Mouse (Mus musculus) CD4-positive, CD25-positive, alpha-beta regulatory T cell, adult 2 months (primary cell): ENCODE data around the gene Kcnj10.

Source experiments
- DNase-seq: peaks from one replicate; pipeline ENCODE4 v3.0.0-alpha.2; 2012; ENCODE audit warnings: low read depth, low spot score

Kcnj10 gene

GRCm38 (mm10) chr1:172329616-172330015 lies 11.4 kb upstream of the Kcnj10 start:
- no peak for DNase-seq

GRCm38 (mm10) chr1:172331422-172331947 lies 9.5 kb upstream of the Kcnj10 start:
- DNase-seq, result no peak

GRCm38 (mm10) chr1:172332925-172333324 lies 8.1 kb upstream of the Kcnj10 start:
- no peak for DNase-seq

GRCm38 (mm10) chr1:172333512-172333911 lies 7.5 kb upstream of the Kcnj10 start:
- no peak for DNase-seq

- no peak for DNase-seq
These were observed 5.2 kb upstream of the Kcnj10 start for GRCm38 (mm10) chr1:172335804-172336203.

- DNase-seq, result no peak
These were observed 3.4 kb upstream of the Kcnj10 start for GRCm38 (mm10) chr1:172337411-172338185.

- DNase-seq, result no peak
These were observed 376 bp downstream of the Kcnj10 start for GRCm38 (mm10) chr1:172341386-172341785.

- DNase-seq, result no peak
These were observed 1.7 kb downstream of the Kcnj10 start for GRCm38 (mm10) chr1:172342729-172343128.

GRCm38 (mm10) chr1:172343914-172344313 lies 2.9 kb downstream of the Kcnj10 start:
- DNase-seq, result no peak

- no peak for DNase-seq
These were observed 3.8 kb downstream of the Kcnj10 start for GRCm38 (mm10) chr1:172344820-172345219.

- no peak for DNase-seq
These were observed 5.7 kb downstream of the Kcnj10 start for GRCm38 (mm10) chr1:172346707-172347106.

GRCm38 (mm10) chr1:172347382-172347781 lies 6.4 kb downstream of the Kcnj10 start:
- no peak for DNase-seq

GRCm38 (mm10) chr1:172349504-172349903 lies 8.5 kb downstream of the Kcnj10 start:
- DNase-seq, result no peak

GRCm38 (mm10) chr1:172349916-172350812 lies 9.2 kb downstream of the Kcnj10 start:
- DNase-seq, result no peak

GRCm38 (mm10) chr1:172352001-172352400 lies 11.0 kb downstream of the Kcnj10 start:
- DNase-seq, result no peak

- DNase-seq, result no peak
These were observed 11.4 kb downstream of the Kcnj10 start for GRCm38 (mm10) chr1:172352453-172352852.

- DNase-seq, result no peak
These were observed 14.3 kb downstream of the Kcnj10 start for GRCm38 (mm10) chr1:172355336-172355735.

- DNase-seq, result peak; percentile 78
These were observed 16.5 kb downstream of the Kcnj10 start for GRCm38 (mm10) chr1:172357550-172357949.

GRCm38 (mm10) chr1:172358341-172358740 lies 17.3 kb downstream of the Kcnj10 start:
- DNase-seq, result no peak

GRCm38 (mm10) chr1:172364684-172365083 lies 23.7 kb downstream of the Kcnj10 start:
- peak; percentile 59 for DNase-seq

- DNase-seq, result peak; percentile 90
These were observed 27.9 kb downstream of the Kcnj10 start for GRCm38 (mm10) chr1:172368768-172369418.

- peak; percentile 99 for DNase-seq
These were observed 35.2 kb downstream of the Kcnj10 start, which contains the start of gene Pigm for GRCm38 (mm10) chr1:172376198-172376667. Pigm (plus strand) TSS chr1:172376546.
